Mouse (Mus musculus): ENCODE data around the gene Lyg1. TPM values are rescaled to one million over a fixed set of nuclear protein-coding genes. Genes with fewer than 3 reads are reported as not detected.

Gene Lyg1
- total RNA-seq, 1 experiment from 2014 or later: not detected

GRCm38 (mm10) chr1:37956690-37957431 lies 698 bp downstream of the Lyg1 start:
- no peak for ATAC-seq (replicated peaks; ENCODE audit: low read depth, poor library complexity, severe bottlenecking)

GRCm38 (mm10) chr1:37955251-37955650 lies 2.3 kb downstream of the Lyg1 start:
- no peak for ATAC-seq (replicated peaks; ENCODE audit: low read depth, poor library complexity, severe bottlenecking)

- no peak for ATAC-seq (replicated peaks; ENCODE audit: low read depth, poor library complexity, severe bottlenecking)
Observed at GRCm38 (mm10) chr1:37954786-37955185, 2.8 kb downstream of the Lyg1 start.

GRCm38 (mm10) chr1:37948906-37949305 lies 8.7 kb downstream of the Lyg1 start:
- ATAC-seq (replicated peaks; ENCODE audit: low read depth, poor library complexity, severe bottlenecking): no peak

GRCm38 (mm10) chr1:37931806-37932205 lies 25.8 kb downstream of the Lyg1 start:
- ATAC-seq (replicated peaks; ENCODE audit: low read depth, poor library complexity, severe bottlenecking): no peak

- ATAC-seq (replicated peaks; ENCODE audit: low read depth, poor library complexity, severe bottlenecking): no peak
Observed at GRCm38 (mm10) chr1:37925971-37926370, 31.6 kb downstream of the Lyg1 start.

- ATAC-seq (replicated peaks; ENCODE audit: low read depth, poor library complexity, severe bottlenecking): no peak
Observed at GRCm38 (mm10) chr1:37922536-37922935, 35.0 kb downstream of the Lyg1 start.

GRCm38 (mm10) chr1:37918096-37918495 lies 39.5 kb downstream of the Lyg1 start:
- ATAC-seq (replicated peaks; ENCODE audit: low read depth, poor library complexity, severe bottlenecking): no peak

- no peak for ATAC-seq (replicated peaks; ENCODE audit: low read depth, poor library complexity, severe bottlenecking)
Observed at GRCm38 (mm10) chr1:37917666-37918065, 39.9 kb downstream of the Lyg1 start.

- ATAC-seq (replicated peaks; ENCODE audit: low read depth, poor library complexity, severe bottlenecking): no peak
Observed at GRCm38 (mm10) chr1:37916393-37916792, 41.2 kb downstream of the Lyg1 start, which contains the start of gene Lyg2. Gene Lyg2 (minus strand): TSS chr1:37916493.

- ATAC-seq (replicated peaks; ENCODE audit: low read depth, poor library complexity, severe bottlenecking): no peak
Observed at GRCm38 (mm10) chr1:37912751-37913150, 44.8 kb downstream of the Lyg1 start.

GRCm38 (mm10) chr1:37903178-37903577 lies 54.4 kb downstream of the Lyg1 start:
- peak; percentile 88 for ATAC-seq (replicated peaks; ENCODE audit: low read depth, poor library complexity, severe bottlenecking)

- no peak for ATAC-seq (replicated peaks; ENCODE audit: low read depth, poor library complexity, severe bottlenecking)
Observed at GRCm38 (mm10) chr1:37900288-37900687, 57.3 kb downstream of the Lyg1 start.

GRCm38 (mm10) chr1:37899816-37900215 lies 57.7 kb downstream of the Lyg1 start:
- no peak for ATAC-seq (replicated peaks; ENCODE audit: low read depth, poor library complexity, severe bottlenecking)

Other genes with a start within 250 kb of the Lyg1 start
- gene 2010300C02Rik, start 237.7 kb downstream of the Lyg1 start, total RNA-seq (2017): not detected in 2 replicates
- gene Tsga10, start 91.3 kb downstream of the Lyg1 start, total RNA-seq (2017): 10.5 and 11.5 TPM in 2 replicates
- gene Lipt1, start 86.0 kb downstream of the Lyg1 start, total RNA-seq (2017): 4.3 and 6.9 TPM in 2 replicates
- gene Mitd1, start 67.3 kb downstream of the Lyg1 start, total RNA-seq (2017): 22.7 and 36.1 TPM in 2 replicates
- 220 and 300 TPM in 2 replicates for gene Mrpl30, start 67.3 kb downstream of the Lyg1 start, total RNA-seq (2017)
- not detected in 2 replicates for gene Lyg2, start 41.3 kb downstream of the Lyg1 start, total RNA-seq (2017)
- 43.7 and 48.5 TPM in 2 replicates for gene Txndc9, start 40.1 kb upstream of the Lyg1 start, total RNA-seq (2017)
- gene Eif5b, start 40.3 kb upstream of the Lyg1 start, total RNA-seq (2017): 41.0 and 70.5 TPM in 2 replicates
- gene Rev1, start 172.0 kb upstream of the Lyg1 start, total RNA-seq (2017): 41.5 and 47.1 TPM in 2 replicates

Data from common myeloid progenitor, adult 5-6 weeks (primary cell).